Comparison of ENCODE assay signal across 17 mouse cellular contexts in the genomic region with DNA sequence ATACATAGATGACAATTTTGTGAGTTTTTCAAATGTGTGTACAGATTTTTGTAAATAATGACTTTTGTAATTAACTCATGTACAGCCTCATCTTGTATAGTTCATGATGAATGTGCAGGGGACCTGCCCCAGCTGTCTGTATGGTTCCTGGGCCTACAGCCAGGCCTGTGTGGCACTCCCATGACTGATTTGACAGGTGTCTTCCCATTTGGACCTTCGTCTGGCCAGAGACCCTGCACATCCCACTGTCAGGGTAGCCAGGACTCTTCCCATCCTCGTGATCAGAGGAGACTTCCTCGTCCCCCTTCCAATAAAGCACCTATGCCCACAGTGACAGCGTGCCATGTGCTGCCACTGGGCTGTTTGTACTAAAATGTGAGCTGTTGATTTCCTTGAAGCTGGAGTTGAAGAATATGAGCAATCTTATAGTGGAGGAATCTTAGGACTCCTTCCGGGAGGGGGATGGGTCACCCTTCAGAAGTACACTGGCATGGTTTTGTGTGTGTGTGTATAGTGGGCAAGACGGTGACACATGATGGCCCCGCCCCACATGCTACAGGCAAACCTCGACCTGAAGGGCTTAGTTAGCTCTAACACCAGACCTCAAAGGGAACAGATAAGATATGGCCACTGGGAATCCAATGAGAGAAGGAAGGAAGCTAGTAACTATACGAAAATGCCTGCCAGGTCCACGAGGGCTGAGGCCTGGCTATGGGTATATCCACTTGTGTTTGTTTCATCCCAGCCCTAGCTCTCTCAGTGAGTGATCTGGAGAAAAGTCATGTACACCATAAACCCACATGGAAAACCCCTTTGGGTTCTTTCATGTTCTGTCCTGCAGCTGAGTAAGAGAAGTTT. TPM values are rescaled to one million over a fixed set of nuclear protein-coding genes. Genes with fewer than 3 reads are reported as not detected.
DNase-seq lines count a peak whose midpoint lies in the region; ATAC-seq and TF ChIP-seq lines count a peak whose summit lies in the region.
"Had no signal": no experiment of that assay in that cellular context is flagged by ENCODE, and none has a peak within 500 bp of the region (broad histone marks: within the 10 kb centered on the region; RNA-seq: fewer than 3 reads in every experiment).

No protein-coding gene starts in this region.

- H3K36me3 ChIP-seq in embryonic facial prominence, embryonic 13.5 days: peaks cover 55% of the 10 kb centered on the region
- H3K36me3 ChIP-seq in embryonic facial prominence, embryonic 10.5 days (replicated peaks): peaks cover 53% of the 10 kb centered on the region
- peaks cover 27% of the 10 kb centered on the region for H3K36me3 ChIP-seq in hindbrain, embryonic 15.5 days
- peaks cover 37% of the 10 kb centered on the region for H3K36me3 ChIP-seq in hindbrain, postnatal 0 days (ENCODE audit: insufficient read depth, low read length)
- peaks cover 29% of the 10 kb centered on the region for H3K36me3 ChIP-seq in midbrain, embryonic 15.5 days (replicated peaks)
- H3K36me3 ChIP-seq in midbrain, embryonic 10.5 days: peaks cover 55% of the 10 kb centered on the region
- peaks cover 13% of the 10 kb centered on the region; the same call in 1 of the 2 replicates for H3K36me3 ChIP-seq in stomach, embryonic 16.5 days (ENCODE audit: control insufficient read depth, insufficient read depth, low read length)
- H3K36me3 ChIP-seq in forebrain, embryonic 11.5 days (ENCODE audit: control insufficient read depth, insufficient read depth, low read length): no peaks in the 10 kb centered on the region; the same call in 1 of the 2 replicates

- ATAC-seq in embryonic facial prominence, embryonic 13.5 days (ENCODE audit: insufficient number of reproducible peaks, insufficient read depth, low FRiP score, low TSS enrichment, low read depth): no peak
- no peak for ATAC-seq in hindbrain, embryonic 15.5 days (ENCODE audit: low FRiP score, low read depth)
- ATAC-seq in hindbrain, postnatal 0 days: no peak
- ATAC-seq in midbrain, embryonic 15.5 days (replicated peaks): no peak
- ATAC-seq in stomach, embryonic 16.5 days (ENCODE audit: insufficient read depth, low FRiP score): no peak
- ATAC-seq in forebrain, embryonic 11.5 days (replicated peaks; ENCODE audit: low FRiP score): no peak
- ATAC-seq: activated CD4-positive, CD25-positive, alpha-beta regulatory T cell, adult 4 months had no signal

- H3K9ac ChIP-seq in embryonic facial prominence, embryonic 13.5 days: peak overlapping the region; percentile 86; the same call in 1 of the 2 replicates
- 0 out of 2 replicates have a peak overlapping the region, but pooled peaks have one; percentile 8 for H3K9ac ChIP-seq in hindbrain, embryonic 15.5 days
- H3K9ac ChIP-seq in hindbrain, postnatal 0 days (replicated peaks; ENCODE audit: low read length): no peak overlapping the region
- no peak overlapping the region for H3K9ac ChIP-seq in midbrain, embryonic 15.5 days
- no peak overlapping the region; the same call in 1 of the 2 replicates for H3K9ac ChIP-seq in stomach, embryonic 16.5 days (ENCODE audit: low read length)
- H3K9ac ChIP-seq in forebrain, embryonic 11.5 days (ENCODE audit: low read length): no peak overlapping the region
- H3K9ac ChIP-seq: liver, embryonic 14.5 days had no signal

- no peaks in the 10 kb centered on the region for H3K9me3 ChIP-seq in embryonic facial prominence, embryonic 13.5 days
- no peaks in the 10 kb centered on the region for H3K9me3 ChIP-seq in embryonic facial prominence, embryonic 10.5 days
- H3K9me3 ChIP-seq in hindbrain, embryonic 15.5 days: no peaks in the 10 kb centered on the region
- no peaks in the 10 kb centered on the region for H3K9me3 ChIP-seq in hindbrain, postnatal 0 days (ENCODE audit: low read length)
- no peaks in the 10 kb centered on the region for H3K9me3 ChIP-seq in midbrain, embryonic 15.5 days
- H3K9me3 ChIP-seq in midbrain, embryonic 10.5 days (replicated peaks): no peaks in the 10 kb centered on the region
- H3K9me3 ChIP-seq in stomach, embryonic 16.5 days (replicated peaks; ENCODE audit: control insufficient read depth, low read length): no peaks in the 10 kb centered on the region
- H3K9me3 ChIP-seq in forebrain, embryonic 11.5 days (ENCODE audit: control insufficient read depth, low read length): no peaks in the 10 kb centered on the region
- H3K9me3 ChIP-seq: forebrain, embryonic 10.5 days had no signal

- WGBS in embryonic facial prominence, embryonic 13.5 days: 86% methylated on average over 10 of the region's 10 CpGs
- WGBS in embryonic facial prominence, embryonic 10.5 days: 90% methylated on average over 10 of the region's 10 CpGs
- WGBS in hindbrain, embryonic 15.5 days: 91% methylated on average over 10 of the region's 10 CpGs
- WGBS in hindbrain, postnatal 0 days: 88% methylated on average over 10 of the region's 10 CpGs
- 93% methylated on average over 10 of the region's 10 CpGs for WGBS in midbrain, embryonic 15.5 days
- WGBS in midbrain, embryonic 10.5 days: 87% methylated on average over 10 of the region's 10 CpGs
- WGBS in stomach, embryonic 16.5 days: 76% methylated on average over 10 of the region's 10 CpGs
- 91% methylated on average over 10 of the region's 10 CpGs for WGBS in forebrain, embryonic 11.5 days

- H3K4me2 ChIP-seq in embryonic facial prominence, embryonic 13.5 days: 0 out of 2 replicates have a peak overlapping the region, but pooled peaks have one; percentile 90
- no peak overlapping the region for H3K4me2 ChIP-seq in hindbrain, embryonic 15.5 days
- H3K4me2 ChIP-seq in hindbrain, postnatal 0 days (ENCODE audit: low read depth, low read length): no peak overlapping the region
- H3K4me2 ChIP-seq in midbrain, embryonic 15.5 days: 0 out of 2 replicates have a peak overlapping the region, but pooled peaks have one; percentile 90
- H3K4me2 ChIP-seq in stomach, embryonic 16.5 days (ENCODE audit: low read depth, low read length): peak overlapping the region; percentile 98
- H3K4me2 ChIP-seq in forebrain, embryonic 11.5 days (ENCODE audit: low read depth, low read length, severe bottlenecking): no peak overlapping the region

- H3K27ac ChIP-seq in embryonic facial prominence, embryonic 13.5 days: no peak overlapping the region
- no peak overlapping the region for H3K27ac ChIP-seq in embryonic facial prominence, embryonic 10.5 days (replicated peaks)
- no peak overlapping the region for H3K27ac ChIP-seq in hindbrain, embryonic 15.5 days (replicated peaks)
- H3K27ac ChIP-seq in hindbrain, postnatal 0 days: no peak overlapping the region
- no peak overlapping the region for H3K27ac ChIP-seq in midbrain, embryonic 15.5 days
- no peak overlapping the region for H3K27ac ChIP-seq in midbrain, embryonic 10.5 days (replicated peaks)
- no peak overlapping the region for H3K27ac ChIP-seq in stomach, embryonic 16.5 days (ENCODE audit: low read length)
- H3K27ac ChIP-seq in forebrain, embryonic 11.5 days (ENCODE audit: low read depth, low read length): no peak overlapping the region
- H3K27ac ChIP-seq: liver, embryonic 14.5 days had no signal

- H3K4me1 ChIP-seq in embryonic facial prominence, embryonic 13.5 days: peaks cover 20% of the 10 kb centered on the region
- peaks cover 21% of the 10 kb centered on the region for H3K4me1 ChIP-seq in embryonic facial prominence, embryonic 10.5 days
- peaks cover 19% of the 10 kb centered on the region for H3K4me1 ChIP-seq in hindbrain, embryonic 15.5 days (replicated peaks)
- no peaks in the 10 kb centered on the region for H3K4me1 ChIP-seq in hindbrain, postnatal 0 days (ENCODE audit: insufficient read depth, low read length)
- H3K4me1 ChIP-seq in midbrain, embryonic 15.5 days: peaks cover 16% of the 10 kb centered on the region
- H3K4me1 ChIP-seq in midbrain, embryonic 10.5 days: peaks cover 22% of the 10 kb centered on the region
- H3K4me1 ChIP-seq in stomach, embryonic 16.5 days (ENCODE audit: control insufficient read depth, insufficient read depth, low read length): peaks cover 18% of the 10 kb centered on the region
- H3K4me1 ChIP-seq in forebrain, embryonic 11.5 days (replicated peaks; ENCODE audit: control insufficient read depth, insufficient read depth, low read length): peaks cover 5% of the 10 kb centered on the region

- TF ChIP-seq CTCF in hindbrain, postnatal 0 days (IDR thresholded peaks at IDR 0.05; ENCODE audit: low read depth): no peak

- H3K4me3 ChIP-seq in embryonic facial prominence, embryonic 13.5 days: peak overlapping the region; percentile 73; the same call in 1 of the 2 replicates
- no peak overlapping the region for H3K4me3 ChIP-seq in embryonic facial prominence, embryonic 10.5 days
- H3K4me3 ChIP-seq in hindbrain, embryonic 15.5 days: no peak overlapping the region
- no peak overlapping the region for H3K4me3 ChIP-seq in hindbrain, postnatal 0 days (ENCODE audit: low read length)
- H3K4me3 ChIP-seq in midbrain, embryonic 15.5 days: no peak overlapping the region
- no peak overlapping the region for H3K4me3 ChIP-seq in midbrain, embryonic 10.5 days
- no peak overlapping the region for H3K4me3 ChIP-seq in stomach, embryonic 16.5 days (replicated peaks; ENCODE audit: low read length)
- no peak overlapping the region for H3K4me3 ChIP-seq in forebrain, embryonic 11.5 days (ENCODE audit: low read depth, low read length)

- no peak for DNase-seq in embryonic facial prominence, embryonic 10.5 days (ENCODE audit: low spot score)
- DNase-seq in hindbrain, postnatal 0 days (ENCODE audit: low spot score): no peak
- DNase-seq in midbrain, embryonic 10.5 days (ENCODE audit: low spot score): no peak
- DNase-seq in forebrain, embryonic 11.5 days (ENCODE audit: low spot score): no peak
- DNase-seq: cerebellum, adult 9-11 months; kidney, adult 18-20 months; kidney, postnatal 36 days; right cerebral cortex, adult 18-20 months had no signal

- H3K27me3 ChIP-seq in embryonic facial prominence, embryonic 13.5 days: peaks cover 22% of the 10 kb centered on the region
- H3K27me3 ChIP-seq in embryonic facial prominence, embryonic 10.5 days (replicated peaks; ENCODE audit: low read depth, poor library complexity, severe bottlenecking): peaks cover 37% of the 10 kb centered on the region
- peaks cover 27% of the 10 kb centered on the region for H3K27me3 ChIP-seq in hindbrain, embryonic 15.5 days
- peaks cover 7% of the 10 kb centered on the region; the same call in 1 of the 2 replicates for H3K27me3 ChIP-seq in hindbrain, postnatal 0 days (ENCODE audit: insufficient read depth, low read length)
- H3K27me3 ChIP-seq in midbrain, embryonic 15.5 days (replicated peaks): peaks cover 19% of the 10 kb centered on the region
- peaks cover 35% of the 10 kb centered on the region for H3K27me3 ChIP-seq in midbrain, embryonic 10.5 days (ENCODE audit: low read depth, poor library complexity, severe bottlenecking)
- H3K27me3 ChIP-seq in stomach, embryonic 16.5 days (ENCODE audit: control insufficient read depth, insufficient read depth, low read length): no peaks in the 10 kb centered on the region
- peaks cover 16% of the 10 kb centered on the region for H3K27me3 ChIP-seq in forebrain, embryonic 11.5 days (ENCODE audit: control insufficient read depth, insufficient read depth, low read length)

RNA-seq across cellular contexts. Expression of a gene that starts 2.0 kb away (rescaled TPM):
- 25.9 and 29.7 TPM in 2 replicates for polyA plus RNA-seq in embryonic facial prominence, embryonic 13.5 days (2015; fragmentation: Nextera tagmentation; extraction: Ambion mirVana)
- 1.6 and 1.7 TPM in 2 replicates for polyA plus RNA-seq in embryonic facial prominence, embryonic 10.5 days (2016; fragmentation: Nextera tagmentation; extraction: Ambion mirVana)
- 9.9 TPM in 2 replicates for polyA plus RNA-seq in hindbrain, embryonic 15.5 days (2015; fragmentation: Nextera tagmentation; extraction: Ambion mirVana)
- 17.4 and 18.8 TPM in 2 replicates for total RNA-seq in hindbrain, postnatal 0 days (2014; rRNA removed)
- 10.4 and 10.7 TPM in 2 replicates for polyA plus RNA-seq in hindbrain, postnatal 0 days (2015; fragmentation: Nextera tagmentation; extraction: Ambion mirVana)
- polyA plus RNA-seq in midbrain, embryonic 15.5 days (2015; fragmentation: Nextera tagmentation; extraction: Ambion mirVana): 8.1 TPM in 2 replicates
- 2.4 and 4.2 TPM in 2 replicates for polyA plus RNA-seq in midbrain, embryonic 10.5 days (2016; fragmentation: Nextera tagmentation; extraction: Ambion mirVana)
- 21.4 and 21.6 TPM in 2 replicates for polyA plus RNA-seq in stomach, embryonic 16.5 days (2015; fragmentation: Nextera tagmentation; extraction: Ambion mirVana)
- 2.9 and 4.3 TPM in 2 replicates for polyA plus RNA-seq in forebrain, embryonic 11.5 days (2014; fragmentation: Nextera tagmentation; extraction: Ambion mirVana)

RNA-seq across cellular contexts. Expression of a gene that starts 11.5 kb away (rescaled TPM):
- 22.8 and 24.7 TPM in 2 replicates for polyA plus RNA-seq in embryonic facial prominence, embryonic 13.5 days (2015; fragmentation: Nextera tagmentation; extraction: Ambion mirVana)
- polyA plus RNA-seq in embryonic facial prominence, embryonic 10.5 days (2016; fragmentation: Nextera tagmentation; extraction: Ambion mirVana): 14.6 and 16.7 TPM in 2 replicates
- 18.3 and 19.3 TPM in 2 replicates for polyA plus RNA-seq in hindbrain, embryonic 15.5 days (2015; fragmentation: Nextera tagmentation; extraction: Ambion mirVana)
- total RNA-seq in hindbrain, postnatal 0 days (2014; rRNA removed): 11.5 and 15.6 TPM in 2 replicates
- 14.6 and 14.9 TPM in 2 replicates for polyA plus RNA-seq in hindbrain, postnatal 0 days (2015; fragmentation: Nextera tagmentation; extraction: Ambion mirVana)
- polyA plus RNA-seq in midbrain, embryonic 15.5 days (2015; fragmentation: Nextera tagmentation; extraction: Ambion mirVana): 13.5 and 13.6 TPM in 2 replicates
- polyA plus RNA-seq in midbrain, embryonic 10.5 days (2016; fragmentation: Nextera tagmentation; extraction: Ambion mirVana): 13.6 and 14.6 TPM in 2 replicates
- polyA plus RNA-seq in stomach, embryonic 16.5 days (2015; fragmentation: Nextera tagmentation; extraction: Ambion mirVana): 32.9 and 36.1 TPM in 2 replicates
- polyA plus RNA-seq in forebrain, embryonic 11.5 days (2014; fragmentation: Nextera tagmentation; extraction: Ambion mirVana): 12.0 and 12.5 TPM in 2 replicates

RNA-seq across cellular contexts. Expression of a gene that starts 11.5 kb away (rescaled TPM):
- 2.1 TPM in 2 replicates for polyA plus RNA-seq in embryonic facial prominence, embryonic 13.5 days (2015; fragmentation: Nextera tagmentation; extraction: Ambion mirVana)
- polyA plus RNA-seq in embryonic facial prominence, embryonic 10.5 days (2016; fragmentation: Nextera tagmentation; extraction: Ambion mirVana): 0.63 and 0.92 TPM in 2 replicates
- polyA plus RNA-seq in hindbrain, embryonic 15.5 days (2015; fragmentation: Nextera tagmentation; extraction: Ambion mirVana): 1.3 and 1.6 TPM in 2 replicates
- 0.50 and 3.1 TPM in 2 replicates for total RNA-seq in hindbrain, postnatal 0 days (2014; rRNA removed)
- 1.2 and 1.3 TPM in 2 replicates for polyA plus RNA-seq in hindbrain, postnatal 0 days (2015; fragmentation: Nextera tagmentation; extraction: Ambion mirVana)
- polyA plus RNA-seq in midbrain, embryonic 15.5 days (2015; fragmentation: Nextera tagmentation; extraction: Ambion mirVana): 0.99 and 1.3 TPM in 2 replicates
- polyA plus RNA-seq in midbrain, embryonic 10.5 days (2016; fragmentation: Nextera tagmentation; extraction: Ambion mirVana): 0.64 and 0.72 TPM in 2 replicates
- 3.4 and 4.7 TPM in 2 replicates for polyA plus RNA-seq in stomach, embryonic 16.5 days (2015; fragmentation: Nextera tagmentation; extraction: Ambion mirVana)
- 0.53 and 0.69 TPM in 2 replicates for polyA plus RNA-seq in forebrain, embryonic 11.5 days (2014; fragmentation: Nextera tagmentation; extraction: Ambion mirVana)

RNA-seq across cellular contexts. Expression of a gene that starts 16.7 kb away (rescaled TPM):
- polyA plus RNA-seq in embryonic facial prominence, embryonic 13.5 days (2015; fragmentation: Nextera tagmentation; extraction: Ambion mirVana): 0.13 and 0.22 TPM in 2 replicates
- 0.21 TPM in 1 of 2 replicates, not detected in the other for polyA plus RNA-seq in embryonic facial prominence, embryonic 10.5 days (2016; fragmentation: Nextera tagmentation; extraction: Ambion mirVana)
- 0.54 and 0.76 TPM in 2 replicates for polyA plus RNA-seq in hindbrain, embryonic 15.5 days (2015; fragmentation: Nextera tagmentation; extraction: Ambion mirVana)
- total RNA-seq in hindbrain, postnatal 0 days (2014; rRNA removed): 0.63 TPM in 1 of 2 replicates, not detected in the other
- polyA plus RNA-seq in hindbrain, postnatal 0 days (2015; fragmentation: Nextera tagmentation; extraction: Ambion mirVana): 1.4 and 1.5 TPM in 2 replicates
- polyA plus RNA-seq in midbrain, embryonic 15.5 days (2015; fragmentation: Nextera tagmentation; extraction: Ambion mirVana): 0.25 and 0.42 TPM in 2 replicates
- polyA plus RNA-seq in midbrain, embryonic 10.5 days (2016; fragmentation: Nextera tagmentation; extraction: Ambion mirVana): 0.10 TPM in 1 of 2 replicates, not detected in the other
- not detected in 2 replicates for polyA plus RNA-seq in stomach, embryonic 16.5 days (2015; fragmentation: Nextera tagmentation; extraction: Ambion mirVana)
- polyA plus RNA-seq in forebrain, embryonic 11.5 days (2014; fragmentation: Nextera tagmentation; extraction: Ambion mirVana): not detected in 2 replicates
- total RNA-seq: granulocyte monocyte progenitor cell, adult 5-6 weeks; megakaryocyte progenitor cell, adult 5-6 weeks had no signal
- polyA plus RNA-seq: forebrain, embryonic 10.5 days had no signal

RNA-seq across cellular contexts. Expression of a gene that starts 23.0 kb away (rescaled TPM):
- polyA plus RNA-seq in embryonic facial prominence, embryonic 13.5 days (2015; fragmentation: Nextera tagmentation; extraction: Ambion mirVana): 1.8 and 2.8 TPM in 2 replicates
- 0.62 and 0.69 TPM in 2 replicates for polyA plus RNA-seq in embryonic facial prominence, embryonic 10.5 days (2016; fragmentation: Nextera tagmentation; extraction: Ambion mirVana)
- 5.2 and 5.7 TPM in 2 replicates for polyA plus RNA-seq in hindbrain, embryonic 15.5 days (2015; fragmentation: Nextera tagmentation; extraction: Ambion mirVana)
- 2.1 and 2.6 TPM in 2 replicates for total RNA-seq in hindbrain, postnatal 0 days (2014; rRNA removed)
- polyA plus RNA-seq in hindbrain, postnatal 0 days (2015; fragmentation: Nextera tagmentation; extraction: Ambion mirVana): 6.6 and 6.9 TPM in 2 replicates
- 4.0 and 4.5 TPM in 2 replicates for polyA plus RNA-seq in midbrain, embryonic 15.5 days (2015; fragmentation: Nextera tagmentation; extraction: Ambion mirVana)
- polyA plus RNA-seq in midbrain, embryonic 10.5 days (2016; fragmentation: Nextera tagmentation; extraction: Ambion mirVana): 1.4 and 2.3 TPM in 2 replicates
- polyA plus RNA-seq in stomach, embryonic 16.5 days (2015; fragmentation: Nextera tagmentation; extraction: Ambion mirVana): 1.3 and 2.3 TPM in 2 replicates
- polyA plus RNA-seq in forebrain, embryonic 11.5 days (2014; fragmentation: Nextera tagmentation; extraction: Ambion mirVana): 1.6 and 2.1 TPM in 2 replicates
- total RNA-seq: granulocyte monocyte progenitor cell, adult 5-6 weeks had no signal
- polyA plus RNA-seq: activated CD4-positive, CD25-positive, alpha-beta regulatory T cell, adult 4 months had no signal

Comparison
In these comparisons a context has a peak if more than half of its experiments do, and no peak if none do; other contexts are left out.
1. H3K9ac ChIP-seq: peak in embryonic facial prominence, embryonic 13.5 days (single experiment) and hindbrain, embryonic 15.5 days (single experiment); none in hindbrain, postnatal 0 days (single experiment), midbrain, embryonic 15.5 days (single experiment), stomach, embryonic 16.5 days (single experiment) and forebrain, embryonic 11.5 days (single experiment).
2. H3K4me2 ChIP-seq: peak in embryonic facial prominence, embryonic 13.5 days (single experiment), midbrain, embryonic 15.5 days (single experiment) and stomach, embryonic 16.5 days (single experiment); none in hindbrain, embryonic 15.5 days (single experiment), hindbrain, postnatal 0 days (single experiment) and forebrain, embryonic 11.5 days (single experiment).